Mouse (Mus musculus) heart, embryonic 11.5 days (tissue): ENCODE measurements around the gene Mocs2. TPM values are rescaled to one million over a fixed set of nuclear protein-coding genes. Genes with fewer than 3 reads are reported as not detected.

Experiments
- ATAC-seq: fragments of 200-750 bp; cut with Nextera tagmentation; replicated peaks from 2 replicates; pipeline ENCODE4 v1.8.0; 2017; ENCODE audit warnings: moderate library complexity; ENCODE audit not compliant: insufficient number of reproducible peaks, low FRiP score, low TSS enrichment
- H3K27ac ChIP-seq: fragments of 300-500 bp; sonication (generic); 2 replicates; pipeline ENCODE4 v1.5.1; 2014; ENCODE audit warnings: mild to moderate bottlenecking, low read depth, low read length
- H3K27me3 ChIP-seq: fragments of 300-500 bp; sonication (generic); 2 replicates; pipeline ENCODE4 v1.6.1; 2014; ENCODE audit warnings: mild to moderate bottlenecking, low read length, mixed read lengths; ENCODE audit not compliant: control insufficient read depth, insufficient read depth
- H3K36me3 ChIP-seq: fragments of 300-500 bp; sonication (generic); 2 replicates; pipeline ENCODE4 v1.6.1; 2014; ENCODE audit warnings: mild to moderate bottlenecking, low read length, moderate library complexity, mixed read lengths; ENCODE audit not compliant: control insufficient read depth, insufficient read depth
- H3K4me1 ChIP-seq: fragments of 300-500 bp; sonication (generic); 2 replicates; pipeline ENCODE4 v1.6.1; 2014; ENCODE audit warnings: low read length; ENCODE audit not compliant: control insufficient read depth, insufficient read depth
- H3K4me2 ChIP-seq: fragments of 300-500 bp; sonication (generic); 2 replicates; pipeline ENCODE4 v1.6.1; 2014; ENCODE audit warnings: mild to moderate bottlenecking, moderate library complexity
- H3K4me3 ChIP-seq: fragments of 300-500 bp; sonication (generic); 2 replicates; pipeline ENCODE4 v1.5.1; 2014; ENCODE audit warnings: low read depth, low read length
- H3K9ac ChIP-seq: fragments of 300-500 bp; sonication (generic); 2 replicates; pipeline ENCODE4 v1.6.1; 2014; ENCODE audit warnings: mild to moderate bottlenecking, low read depth, low read length, moderate library complexity
- H3K9me3 ChIP-seq: fragments of 300-500 bp; sonication (generic); replicated peaks from 2 replicates; pipeline ENCODE4 v1.6.1; 2016; ENCODE audit warnings: low read length; ENCODE audit not compliant: control insufficient read depth
- WGBS: fragments of 180-500 bp; shearing (Covaris S2); extraction: QIAGEN DNeasy Blood & Tissue Kit; methylation state at CpG from one replicate; pipeline ENCODE4 v1.1.7; 2014; ENCODE audit not compliant: insufficient replicate concordance; 5-methylcytosine and 5-hydroxymethylcytosine counted together
- polyA plus RNA-seq: library from polyadenylated mRNA; unstranded; fragments of >200 nt; fragmentation: Nextera tagmentation; extraction: Ambion mirVana; gene quantifications from 2 replicates; pipeline ENCODE4 v1.2.1, GENCODE M21; 2014

The Mocs2 gene
- polyA plus RNA-seq, 1 experiment from 2014 or later = 56.6 TPM

GRCm38 (mm10) chr13:114856269-114856627 lies 38.2 kb downstream of the Mocs2 start:
- Histone ChIP-seq H3K27ac (no peak overlapping the region), H3K4me2 (peak overlapping the region; percentile 53), H3K27me3 (no peaks in the 10 kb centered on the region), H3K4me1 (no peaks in the 10 kb centered on the region; the same call in 1 of the 2 replicates), H3K36me3 (no peaks in the 10 kb centered on the region), H3K9me3 (no peaks in the 10 kb centered on the region), H3K9ac (peak overlapping the region; percentile 39; the same call in 1 of the 2 replicates), H3K4me3 (no peak overlapping the region)
- WGBS = 42% methylated on average over 7 of the region's 7 CpGs
- ATAC-seq = no peak

GRCm38 (mm10) chr13:114857525-114857924 lies 39.5 kb downstream of the Mocs2 start:
- no peak for ATAC-seq
- no peaks in the 10 kb centered on the region for H3K36me3 ChIP-seq
- H3K27ac ChIP-seq = no peak overlapping the region
- H3K9ac ChIP-seq = no peak overlapping the region
- H3K4me1 ChIP-seq = no peaks in the 10 kb centered on the region; the same call in 1 of the 2 replicates
- no peak overlapping the region for H3K4me3 ChIP-seq
- H3K27me3 ChIP-seq = no peaks in the 10 kb centered on the region
- 85% methylated on average over 4 of the region's 4 CpGs for WGBS
- no peaks in the 10 kb centered on the region for H3K9me3 ChIP-seq
- no peak overlapping the region for H3K4me2 ChIP-seq

- H3K4me3 ChIP-seq = no peak overlapping the region
- no peaks in the 10 kb centered on the region for H3K27me3 ChIP-seq
- no peak for ATAC-seq
- no peaks in the 10 kb centered on the region for H3K36me3 ChIP-seq
- no peaks in the 10 kb centered on the region for H3K4me1 ChIP-seq
- H3K27ac ChIP-seq = no peak overlapping the region
- H3K9me3 ChIP-seq = 0 out of 2 replicates have a peak, but pooled peaks cover under 1% of the 10 kb centered on the region
- WGBS = 87% methylated on average over 6 of the region's 6 CpGs
- H3K4me2 ChIP-seq = no peak overlapping the region
- H3K9ac ChIP-seq = no peak overlapping the region
Measured at GRCm38 (mm10) chr13:114874738-114875137, 56.7 kb downstream of the Mocs2 start.

- 76% methylated on average over 2 of the region's 2 CpGs for WGBS
- H3K9ac ChIP-seq = no peak overlapping the region
- ATAC-seq = no peak
Measured at GRCm38 (mm10) chr13:114876005-114876520, 58.0 kb downstream of the Mocs2 start.

GRCm38 (mm10) chr13:114878667-114879066 lies 60.6 kb downstream of the Mocs2 start:
- Histone ChIP-seq H3K4me2 (no peak overlapping the region), H3K4me3 (no peak overlapping the region), H3K27ac (no peak overlapping the region), H3K9me3 (no peaks in the 10 kb centered on the region), H3K27me3 (no peaks in the 10 kb centered on the region), H3K36me3 (no peaks in the 10 kb centered on the region), H3K9ac (no peak overlapping the region), H3K4me1 (no peaks in the 10 kb centered on the region)
- no peak for ATAC-seq
- 77% methylated on average over 11 of the region's 11 CpGs for WGBS

More at GRCm38 (mm10) chr13:114876005-114876520, 58.0 kb downstream of the Mocs2 start:
- no peaks in the 10 kb centered on the region for H3K4me1 ChIP-seq
- H3K4me3 ChIP-seq = no peak overlapping the region
- no peak overlapping the region for H3K4me2 ChIP-seq
- no peaks in the 10 kb centered on the region for H3K36me3 ChIP-seq
- no peak overlapping the region for H3K27ac ChIP-seq
- H3K27me3 ChIP-seq = no peaks in the 10 kb centered on the region
- H3K9me3 ChIP-seq = no peaks in the 10 kb centered on the region

Other genes with a start within 250 kb of the Mocs2 start
- gene Itga2, start 113.9 kb downstream of the Mocs2 start, polyA plus RNA-seq = 2.1 and 2.9 TPM in 2 replicates